Mouse (Mus musculus) megakaryocyte, embryonic 14.5 days (primary cell): ENCODE measurements around the gene Ksr1. TPM values are rescaled to one million over a fixed set of nuclear protein-coding genes. Genes with fewer than 3 reads are reported as not detected.
"Not testable (repeated sequence)": the region's sequence is repeated elsewhere in the genome, so short reads cannot be mapped to it uniquely, and the experiment has no call there.

ENCODE experiments used
- H3K27me3 ChIP-seq: replicated peaks from 2 replicates; pipeline ENCODE3; 2012; ENCODE audit warnings: inconsistent platforms
- H3K36me3 ChIP-seq: replicated peaks from 2 replicates; pipeline ENCODE3; 2012; ENCODE audit warnings: low read length, inconsistent platforms, mixed read lengths
- H3K4me1 ChIP-seq: 2 replicates; pipeline ENCODE4 v1.6.1; 2012; ENCODE audit warnings: inconsistent platforms
- H3K4me3 ChIP-seq: replicated peaks from 2 replicates; pipeline ENCODE3; 2012; ENCODE audit warnings: moderate library complexity, mild to moderate bottlenecking, inconsistent platforms
- H3K9me3 ChIP-seq: 2 replicates; pipeline ENCODE4 v1.6.1; 2012; ENCODE audit warnings: inconsistent platforms
- FLI1 ChIP-seq: IDR thresholded peaks from 2 replicates; pipeline ENCODE4 v1.6.1; 2012; ENCODE audit warnings: low read length, inconsistent platforms, mixed read lengths
- GATA1 ChIP-seq: IDR thresholded peaks from 3 replicates; pipeline ENCODE4 v1.6.1; 2012; ENCODE audit warnings: mixed read lengths, low read length, inconsistent platforms, borderline replicate concordance
- polyA plus RNA-seq: library from polyadenylated mRNA; stranded (reverse); fragments of >175 nt; gene quantifications from 2 replicates; pipeline ENCODE4 v1.2.3, GENCODE M21; 2012; ENCODE audit warnings: low replicate concordance; ENCODE audit not compliant: insufficient read depth

The Ksr1 gene
- polyA plus RNA-seq, 1 experiment = 46.5 TPM

- H3K4me1 ChIP-seq = peaks cover 21% of the 10 kb centered on the region
- no peak overlapping the region for H3K4me3 ChIP-seq
These were observed 156.1 kb downstream of the Ksr1 start for GRCm38 (mm10) chr11:78990096-78990495.

DNA sequence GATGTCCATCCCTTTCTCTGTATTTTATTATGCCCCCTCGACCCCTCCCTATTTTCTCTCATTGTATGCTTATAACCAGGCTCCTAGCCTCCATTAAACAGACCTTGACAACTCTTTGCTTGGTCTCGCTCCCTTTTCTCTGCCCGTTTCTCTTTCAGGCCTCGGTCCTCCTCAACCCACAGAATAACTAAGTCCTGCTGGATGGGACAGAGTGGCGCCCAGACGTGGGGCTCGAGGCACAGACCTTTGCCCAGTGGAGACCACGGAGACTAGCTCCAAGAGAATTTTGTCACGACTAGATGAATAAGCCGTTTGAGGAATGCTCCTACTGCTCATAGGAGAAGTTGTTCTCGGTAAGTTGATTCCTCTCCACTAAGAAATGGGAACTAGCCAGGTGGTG, 157.0 kb downstream of the Ksr1 start:
- Histone ChIP-seq H3K9me3 (peaks cover 13% of the 10 kb centered on the region), H3K4me1 (peaks cover 30% of the 10 kb centered on the region)
- not testable (repeated sequence) for H3K36me3 ChIP-seq, H3K27me3 ChIP-seq, H3K4me3 ChIP-seq

More at GRCm38 (mm10) chr11:78990096-78990495, 156.1 kb downstream of the Ksr1 start:
- no peaks in the 10 kb centered on the region for H3K27me3 ChIP-seq
- no peaks in the 10 kb centered on the region for H3K36me3 ChIP-seq
- TF ChIP-seq FLI1 (no peak), GATA1 (no peak)
- peaks cover 16% of the 10 kb centered on the region for H3K9me3 ChIP-seq

DNA sequence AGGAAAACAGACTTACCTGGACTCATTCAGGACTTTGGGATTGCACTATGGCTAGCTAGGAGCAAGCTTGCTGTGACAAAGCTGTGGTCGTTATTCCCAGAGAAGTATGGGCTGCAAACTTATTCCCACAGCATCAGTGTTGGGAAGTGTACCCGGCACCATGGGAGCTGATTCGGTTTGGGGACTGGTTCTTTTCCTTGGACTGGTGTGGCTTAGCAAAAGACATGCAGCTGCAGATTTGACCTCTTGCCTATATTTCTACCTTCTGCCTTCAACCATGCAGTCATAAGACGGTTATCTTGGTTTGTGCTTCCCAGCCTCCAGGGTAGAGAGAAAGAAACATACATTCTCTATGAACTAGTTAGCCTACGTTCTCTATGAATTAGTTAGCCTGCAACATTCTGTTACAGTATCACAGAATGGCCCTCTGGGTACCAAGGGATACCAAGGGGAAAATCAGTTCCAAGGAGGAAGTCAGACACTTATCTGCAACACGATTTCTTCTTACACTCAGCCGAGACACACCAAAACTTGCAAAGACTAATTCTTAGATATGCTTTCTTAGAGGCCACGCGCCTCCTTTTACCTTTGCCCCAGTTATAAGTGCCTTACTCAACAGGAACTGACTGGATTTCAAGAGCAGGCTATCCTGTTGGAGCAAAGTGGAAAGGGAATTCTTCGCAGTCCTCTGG, 159.8 kb downstream of the Ksr1 start:
- Histone ChIP-seq H3K4me3 (no peak overlapping the region), H3K27me3 (no peaks in the 10 kb centered on the region), H3K4me1 (peaks cover 57% of the 10 kb centered on the region), H3K9me3 (peaks cover 10% of the 10 kb centered on the region), H3K36me3 (peaks cover 6% of the 10 kb centered on the region)
- TF ChIP-seq FLI1 (no peak), GATA1 (no peak)

GRCm38 (mm10) chr11:78985505-78985904, 160.7 kb downstream of the Ksr1 start:
- Histone ChIP-seq H3K4me1 (peaks cover 66% of the 10 kb centered on the region), H3K36me3 (peaks cover 12% of the 10 kb centered on the region), H3K27me3 (no peaks in the 10 kb centered on the region), H3K9me3 (peaks cover 10% of the 10 kb centered on the region), H3K4me3 (no peak overlapping the region)
- TF ChIP-seq FLI1 = no peak
- TF ChIP-seq GATA1 = no peak

GRCm38 (mm10) chr11:78984483-78985177, 161.6 kb downstream of the Ksr1 start, which contains the start of gene Lgals9:
Lgals9 (minus strand) TSS chr11:78984946.
- Histone ChIP-seq H3K4me1 (peaks cover 74% of the 10 kb centered on the region), H3K4me3 (peak within 1 kb of the TSS; percentile 91), H3K36me3 (peaks cover 15% of the 10 kb centered on the region), H3K27me3 (no peaks in the 10 kb centered on the region), H3K9me3 (peaks cover 4% of the 10 kb centered on the region; the same call in 1 of the 2 replicates)
- TF ChIP-seq GATA1 = no peak
- no peak for TF ChIP-seq FLI1

GRCm38 (mm10) chr11:78983539-78983938, 162.7 kb downstream of the Ksr1 start:
- H3K4me1 ChIP-seq = peaks cover 83% of the 10 kb centered on the region
- H3K27me3 ChIP-seq = no peaks in the 10 kb centered on the region
- peak overlapping the region; percentile 91 for H3K4me3 ChIP-seq
- H3K36me3 ChIP-seq = peaks cover 19% of the 10 kb centered on the region
- TF ChIP-seq GATA1 = no peak
- no peak for TF ChIP-seq FLI1
- H3K9me3 ChIP-seq = no peaks in the 10 kb centered on the region

GRCm38 (mm10) chr11:78982513-78983291, 163.5 kb downstream of the Ksr1 start:
- Histone ChIP-seq H3K4me3 (peak overlapping the region; percentile 91), H3K9me3 (no peaks in the 10 kb centered on the region), H3K4me1 (peaks cover 91% of the 10 kb centered on the region), H3K27me3 (no peaks in the 10 kb centered on the region), H3K36me3 (peaks cover 27% of the 10 kb centered on the region)
- no peak for TF ChIP-seq FLI1
- no peak for TF ChIP-seq GATA1

DNA sequence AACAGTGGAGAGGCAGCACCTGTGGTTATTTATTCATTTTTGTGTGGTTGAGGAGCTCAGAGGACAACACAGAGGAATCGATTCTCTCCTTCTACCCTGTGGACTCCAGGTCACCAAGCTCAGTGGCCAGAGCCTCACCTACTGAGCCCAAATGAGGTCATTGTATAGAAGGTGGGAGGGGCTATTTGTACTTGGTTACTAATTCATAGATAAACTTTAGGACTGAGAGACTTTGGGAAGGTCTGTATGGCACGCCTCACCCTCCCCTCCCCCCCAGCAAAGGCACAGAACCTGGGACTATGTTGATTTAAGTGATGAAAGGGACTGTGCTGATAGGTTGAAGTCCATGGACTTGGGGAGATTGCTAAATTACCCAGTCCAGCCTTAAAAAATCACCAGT, 164.2 kb downstream of the Ksr1 start:
- Histone ChIP-seq H3K4me1 (peaks cover 94% of the 10 kb centered on the region), H3K27me3 (no peaks in the 10 kb centered on the region), H3K9me3 (no peaks in the 10 kb centered on the region), H3K36me3 (peaks cover 33% of the 10 kb centered on the region), H3K4me3 (peak overlapping the region; percentile 91)
- TF ChIP-seq FLI1 (no peak), GATA1 (no peak)

- TF ChIP-seq GATA1 = no peak; the same call in 2 of the 3 replicates
- TF ChIP-seq FLI1 = no peak
- Histone ChIP-seq H3K27me3 (no peaks in the 10 kb centered on the region), H3K4me3 (peak overlapping the region; percentile 78), H3K4me1 (peaks cover 92% of the 10 kb centered on the region), H3K36me3 (peaks cover 52% of the 10 kb centered on the region), H3K9me3 (no peaks in the 10 kb centered on the region)
These were observed 166.0 kb downstream of the Ksr1 start for GRCm38 (mm10) chr11:78980083-78980634.
